Mouse (Mus musculus): ENCODE data around the gene Hnrnpab. TPM values are rescaled to one million over a fixed set of nuclear protein-coding genes. Genes with fewer than 3 reads are reported as not detected.

Hnrnpab gene
- polyA plus RNA-seq, 1 experiment from 2014 or later: 336 TPM

- ATAC-seq (replicated peaks; ENCODE audit: low FRiP score, low read depth) (no peak), DNase-seq (ENCODE audit: low spot score) (no peak)
- Histone ChIP-seq H3K36me3 (ENCODE audit: insufficient read depth, low read length) (no peaks in the 10 kb centered on the region), H3K27me3 (ENCODE audit: insufficient read depth, low read length) (no peaks in the 10 kb centered on the region), H3K9ac (ENCODE audit: low read depth, low read length) (no peak overlapping the region), H3K4me2 (ENCODE audit: low read length) (no peak overlapping the region), H3K4me1 (replicated peaks; ENCODE audit: insufficient read depth, low read length) (peaks cover 12% of the 10 kb centered on the region), H3K27ac (no peak overlapping the region), H3K9me3 (replicated peaks; ENCODE audit: low read length) (no peaks in the 10 kb centered on the region), H3K4me3 (replicated peaks; ENCODE audit: low read depth, low read length) (no peak overlapping the region)
- 44% methylated on average over 3 of the region's 3 CpGs for WGBS
- no peak for TF ChIP-seq CTCF (IDR thresholded peaks at IDR 0.05; ENCODE audit: low read depth)
These were observed 54.6 kb downstream of the Hnrnpab start for GRCm38 (mm10) chr11:51552091-51552490.

DNA sequence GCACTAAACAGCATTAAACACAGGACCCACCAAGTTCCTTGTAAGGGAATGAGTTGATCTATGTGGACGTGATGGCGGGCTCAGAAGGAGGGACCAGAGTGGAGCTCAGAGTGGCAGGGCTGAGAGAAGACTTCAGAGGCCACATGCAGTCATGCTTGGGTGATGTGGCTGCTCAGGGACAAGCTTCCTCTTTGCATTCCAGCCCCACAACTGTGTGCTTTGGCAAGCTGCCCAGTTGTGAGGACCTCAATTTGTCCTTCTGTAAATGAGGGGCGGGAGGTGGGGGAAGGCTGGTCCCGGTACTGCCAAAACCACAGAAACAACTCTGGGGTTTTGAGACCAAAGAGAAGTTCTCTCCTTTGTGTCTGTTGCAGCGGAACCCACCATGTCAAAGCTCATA, 55.4 kb downstream of the Hnrnpab start:
- H3K4me1 ChIP-seq (replicated peaks; ENCODE audit: insufficient read depth, low read length): peaks cover 12% of the 10 kb centered on the region
- H3K4me3 ChIP-seq (replicated peaks; ENCODE audit: low read depth, low read length): no peak overlapping the region
- no peaks in the 10 kb centered on the region for H3K36me3 ChIP-seq (ENCODE audit: insufficient read depth, low read length)
- peak overlapping the region; percentile 8; the same call in 1 of the 2 replicates for H3K27ac ChIP-seq
- no peaks in the 10 kb centered on the region for H3K27me3 ChIP-seq (ENCODE audit: insufficient read depth, low read length)
- 20% methylated on average over 5 of the region's 5 CpGs for WGBS
- H3K4me2 ChIP-seq (ENCODE audit: low read length): no peak overlapping the region
- no peak for TF ChIP-seq CTCF (IDR thresholded peaks at IDR 0.05; ENCODE audit: low read depth)
- ATAC-seq (replicated peaks; ENCODE audit: low FRiP score, low read depth): peak; percentile 65
- no peak overlapping the region for H3K9ac ChIP-seq (ENCODE audit: low read depth, low read length)
- H3K9me3 ChIP-seq (replicated peaks; ENCODE audit: low read length): no peaks in the 10 kb centered on the region
- peak; percentile 63 for DNase-seq (ENCODE audit: low spot score)

Other genes with a start within 250 kb of the Hnrnpab start
- 24.6 and 26.1 TPM in 2 replicates for gene Phykpl, start 22.1 kb downstream of the Hnrnpab start, polyA plus RNA-seq (2015; fragmentation: Nextera tagmentation; extraction: Ambion mirVana)
- 134 and 136 TPM in 2 replicates for gene Nhp2, start 12.9 kb upstream of the Hnrnpab start, polyA plus RNA-seq (2015; fragmentation: Nextera tagmentation; extraction: Ambion mirVana)
- 40.8 and 42.5 TPM in 2 replicates for gene Rmnd5b, start 29.0 kb upstream of the Hnrnpab start, polyA plus RNA-seq (2015; fragmentation: Nextera tagmentation; extraction: Ambion mirVana)
- 28.5 and 30.6 TPM in 2 replicates for gene N4bp3, start 44.0 kb upstream of the Hnrnpab start, polyA plus RNA-seq (2015; fragmentation: Nextera tagmentation; extraction: Ambion mirVana)
- 1.9 and 2.0 TPM in 2 replicates for gene D930048N14Rik, start 44.1 kb upstream of the Hnrnpab start, polyA plus RNA-seq (2015; fragmentation: Nextera tagmentation; extraction: Ambion mirVana)
- 156 and 163 TPM in 2 replicates for gene 0610009B22Rik, start 82.0 kb upstream of the Hnrnpab start, polyA plus RNA-seq (2015; fragmentation: Nextera tagmentation; extraction: Ambion mirVana)
- gene Sec24a, start 156.8 kb upstream of the Hnrnpab start, polyA plus RNA-seq (2015; fragmentation: Nextera tagmentation; extraction: Ambion mirVana): 10.6 and 10.9 TPM in 2 replicates
- gene Sar1b, start 156.8 kb upstream of the Hnrnpab start, polyA plus RNA-seq (2015; fragmentation: Nextera tagmentation; extraction: Ambion mirVana): 154 and 156 TPM in 2 replicates